Mouse (Mus musculus) G1E (cell line): ENCODE results near the gene 9130023H24Rik. TPM values are rescaled to one million over a fixed set of nuclear protein-coding genes. Genes with fewer than 3 reads are reported as not detected.

Experiments used
- ATAC-seq: 2 replicates; pipeline ENCODE4 v1.8.0; 2016; ENCODE audit warnings: mild to moderate bottlenecking; ENCODE audit not compliant: insufficient number of reproducible peaks, poor library complexity, low FRiP score, severe bottlenecking; ENCODE audit errors: extremely low read depth
- DNase-seq: peaks from one replicate; pipeline ENCODE4 v3.0.0; 2012; ENCODE audit warnings: low spot score
- H3K27me3 ChIP-seq: 2 replicates; pipeline ENCODE4 v1.6.1; 2012; ENCODE audit warnings: mild to moderate bottlenecking, low read length, inconsistent platforms; ENCODE audit not compliant: insufficient read depth
- H3K36me3 ChIP-seq: replicated peaks from 2 replicates; pipeline ENCODE3; 2012; ENCODE audit warnings: mild to moderate bottlenecking, inconsistent platforms
- H3K4me1 ChIP-seq: 2 replicates; pipeline ENCODE4 v1.6.1; 2012; ENCODE audit warnings: low read depth, low read length, inconsistent platforms, mixed read lengths; ENCODE audit not compliant: insufficient read depth
- H3K4me3 ChIP-seq: 2 replicates; pipeline ENCODE4 v1.5.1; 2012; ENCODE audit warnings: low read depth, mild to moderate bottlenecking, inconsistent platforms, low read length, moderate library complexity, mixed read lengths
- H3K9me3 ChIP-seq: replicated peaks from 2 replicates; pipeline ENCODE4 v1.6.1; 2012; ENCODE audit warnings: inconsistent platforms
- CTCF ChIP-seq: IDR thresholded peaks from 2 replicates; pipeline ENCODE4 v1.5.1; 2012; ENCODE audit warnings: low read depth, low read length, inconsistent platforms, mixed read lengths
- GATA1 ChIP-seq: IDR thresholded peaks from 2 replicates; pipeline ENCODE4 v1.6.1; 2012; ENCODE audit warnings: borderline replicate concordance, low read length, inconsistent platforms, mixed read lengths
- GATA2 ChIP-seq: IDR thresholded peaks from 2 replicates; pipeline ENCODE4 v1.6.1; 2012; ENCODE audit warnings: low read depth, low read length, inconsistent platforms, borderline replicate concordance
- POLR2AphosphoS5 ChIP-seq: IDR thresholded peaks from 2 replicates; pipeline ENCODE4 v1.6.1; 2012; ENCODE audit warnings: low read depth, low read length, inconsistent platforms; ENCODE audit not compliant: insufficient replicate concordance
- TAL1 ChIP-seq: conservative IDR thresholded peaks from 2 replicates; pipeline ENCODE4 v1.6.1; 2012; ENCODE audit warnings: low read depth, low read length, inconsistent platforms, mixed read lengths
- polyA plus RNA-seq: library from polyadenylated mRNA; stranded (reverse); fragments of >175 nt; gene quantifications from 2 replicates; pipeline ENCODE4 v1.2.3, GENCODE M21; 2012
- total RNA-seq, 2 experiments: library from RNA; stranded (forward) in 1 of 2; stranded (reverse) in 1 of 2; fragments of 200-1000 nt in 1 of 2; fragments of >200 nt in 1 of 2; fragmentation: Nextera tagmentation in 1 of 2; gene quantifications; 2 replicates each; pipeline ENCODE4 v1.2.3; 2014 to 2017

9130023H24Rik gene
- total and polyA plus RNA-seq, 3 experiments: 0.72 to 6.1 (median 5.5) TPM

DNA sequence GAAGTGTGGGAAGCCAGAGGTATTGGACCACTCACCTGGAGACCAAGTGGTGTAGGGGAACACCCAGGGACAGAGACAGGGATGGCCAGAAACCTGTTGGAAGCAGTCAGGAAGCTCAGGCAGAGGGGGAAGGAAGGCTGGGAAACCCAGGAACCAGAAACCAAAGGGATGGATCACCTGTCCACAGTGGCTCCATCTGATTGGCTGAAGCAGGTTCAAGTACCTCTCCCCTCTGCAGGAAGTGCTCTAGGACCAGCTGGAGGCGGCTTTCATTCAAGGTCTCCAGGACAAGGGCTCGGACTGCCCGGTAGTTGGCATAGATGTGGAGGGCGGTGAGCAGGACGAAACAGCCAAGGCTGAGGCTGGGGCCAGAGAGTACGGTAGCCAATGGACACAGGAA, 38.2 kb upstream of the 9130023H24Rik start:
- no peaks in the 10 kb centered on the region for H3K9me3 ChIP-seq
- H3K4me1 ChIP-seq: 0 out of 2 replicates have a peak, but pooled peaks cover 4% of the 10 kb centered on the region
- no peak overlapping the region for H3K4me3 ChIP-seq
- H3K36me3 ChIP-seq: peaks cover 96% of the 10 kb centered on the region
- DNase-seq (no peak), ATAC-seq (no peak)
- H3K27me3 ChIP-seq: no peaks in the 10 kb centered on the region
- TF ChIP-seq TAL1: no peak
- TF ChIP-seq GATA1: no peak
- TF ChIP-seq POLR2AphosphoS5: no peak
- TF ChIP-seq CTCF: no peak
- TF ChIP-seq GATA2: no peak

DNA sequence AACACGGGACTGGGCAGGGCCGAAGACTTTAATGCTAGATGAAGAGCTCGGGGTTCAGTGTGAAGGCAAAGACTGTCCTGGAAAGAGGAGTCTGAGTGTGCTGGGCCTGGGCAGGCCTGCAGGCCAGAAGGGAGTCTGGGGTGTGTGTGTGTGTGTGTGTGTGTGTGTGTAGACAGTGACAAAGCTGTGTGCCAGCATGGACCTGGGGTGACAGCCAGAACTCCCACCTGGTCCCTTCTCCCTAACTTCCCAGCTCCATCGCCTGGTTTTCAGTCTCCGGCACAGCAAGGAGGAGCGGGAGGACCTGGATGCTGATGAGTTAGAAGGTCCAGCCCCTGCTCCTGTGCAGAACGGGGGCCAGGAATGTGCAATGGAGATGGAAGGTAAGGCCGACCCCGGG, 33.7 kb upstream of the 9130023H24Rik start:
- H3K4me3 ChIP-seq: no peak overlapping the region
- peaks cover 10% of the 10 kb centered on the region for H3K4me1 ChIP-seq
- peaks cover 65% of the 10 kb centered on the region for H3K36me3 ChIP-seq
- no peak for ATAC-seq
- H3K9me3 ChIP-seq: no peaks in the 10 kb centered on the region
- no peak for DNase-seq
- TF ChIP-seq GATA2 (no peak), TAL1 (no peak), CTCF (no peak), POLR2AphosphoS5 (no peak), GATA1 (no peak)
- peaks cover 7% of the 10 kb centered on the region; the same call in 1 of the 2 replicates for H3K27me3 ChIP-seq

DNA sequence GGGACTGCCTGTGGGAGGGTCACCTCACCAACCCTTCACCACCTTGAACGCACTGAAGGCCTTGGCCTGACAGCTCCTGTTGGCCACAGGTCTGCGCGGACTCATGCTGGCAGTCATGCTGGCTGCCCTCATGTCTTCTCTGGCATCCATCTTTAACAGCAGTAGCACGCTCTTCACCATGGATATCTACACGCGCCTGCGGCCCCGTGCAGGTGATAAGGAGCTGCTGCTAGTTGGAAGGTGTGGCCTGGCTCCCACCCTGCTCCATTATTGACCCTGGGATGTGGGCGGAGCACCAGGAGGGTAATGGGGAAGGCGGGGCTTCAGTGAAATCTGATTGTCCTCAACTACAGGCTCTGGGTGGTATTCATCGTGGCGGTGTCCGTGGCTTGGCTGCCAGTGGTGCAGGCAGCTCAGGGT, 32.6 kb upstream of the 9130023H24Rik start:
- H3K9me3 ChIP-seq: no peaks in the 10 kb centered on the region
- peaks cover 14% of the 10 kb centered on the region for H3K27me3 ChIP-seq
- ATAC-seq (no peak), DNase-seq (no peak)
- peaks cover 10% of the 10 kb centered on the region for H3K4me1 ChIP-seq
- no peak overlapping the region for H3K4me3 ChIP-seq
- no peak for TF ChIP-seq CTCF
- no peak for TF ChIP-seq TAL1
- no peak for TF ChIP-seq POLR2AphosphoS5
- no peak for TF ChIP-seq GATA1
- TF ChIP-seq GATA2: no peak
- peaks cover 54% of the 10 kb centered on the region for H3K36me3 ChIP-seq

DNA sequence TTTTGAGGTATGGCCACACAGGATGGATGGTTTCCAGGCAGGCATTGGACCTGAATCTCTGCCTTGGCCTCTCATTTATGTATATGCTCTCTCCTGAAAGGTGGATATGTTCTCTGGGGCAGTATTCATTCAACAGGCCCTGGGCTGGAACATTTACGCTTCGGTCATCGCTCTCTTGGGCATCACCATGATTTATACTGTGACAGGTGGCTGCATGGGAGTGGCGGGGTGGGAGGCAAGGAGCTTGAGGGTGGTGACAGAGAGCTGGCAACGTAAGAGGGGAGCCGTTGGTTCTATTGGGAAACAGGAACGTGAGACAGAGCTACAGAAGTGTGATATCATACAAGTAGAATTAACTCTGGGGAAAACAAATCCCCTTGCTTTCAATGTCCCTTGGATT, 30.0 kb upstream of the 9130023H24Rik start:
- no peak for DNase-seq
- TF ChIP-seq CTCF (no peak), GATA1 (no peak), GATA2 (no peak), TAL1 (no peak), POLR2AphosphoS5 (no peak)

DNA sequence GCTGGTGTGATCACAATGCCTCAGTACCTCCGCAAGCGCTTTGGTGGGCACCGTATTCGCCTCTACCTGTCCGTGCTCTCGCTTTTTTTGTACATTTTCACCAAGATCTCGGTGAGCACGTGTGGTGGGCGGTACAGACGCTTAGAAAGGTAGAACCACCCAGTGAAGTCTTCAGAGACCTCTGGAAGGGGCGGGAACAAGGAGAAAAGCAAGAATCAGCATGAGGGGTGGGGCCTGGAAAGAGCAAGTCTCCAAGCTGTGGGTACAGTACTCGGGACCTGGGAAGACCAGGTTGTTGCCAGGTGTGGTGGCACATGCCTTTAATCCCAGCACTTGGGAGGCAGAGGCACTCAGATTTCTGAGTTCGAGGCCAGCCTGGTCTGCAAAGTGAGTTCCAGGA, 29.6 kb upstream of the 9130023H24Rik start:
- DNase-seq (no peak), ATAC-seq (no peak)
- peaks cover 24% of the 10 kb centered on the region for H3K36me3 ChIP-seq
- TF ChIP-seq GATA2: no peak
- no peak for TF ChIP-seq CTCF
- no peak for TF ChIP-seq TAL1
- TF ChIP-seq POLR2AphosphoS5: no peak
- no peaks in the 10 kb centered on the region for H3K9me3 ChIP-seq
- H3K27me3 ChIP-seq: peaks cover 23% of the 10 kb centered on the region
- H3K4me3 ChIP-seq: no peak overlapping the region
- peaks cover 6% of the 10 kb centered on the region for H3K4me1 ChIP-seq

More for the DNA sequence above, 30.0 kb upstream of the 9130023H24Rik start:
- Histone ChIP-seq H3K36me3 (peaks cover 28% of the 10 kb centered on the region), H3K27me3 (peaks cover 21% of the 10 kb centered on the region), H3K9me3 (no peaks in the 10 kb centered on the region), H3K4me3 (no peak overlapping the region), H3K4me1 (peaks cover 6% of the 10 kb centered on the region)
- no peak for ATAC-seq

DNA sequence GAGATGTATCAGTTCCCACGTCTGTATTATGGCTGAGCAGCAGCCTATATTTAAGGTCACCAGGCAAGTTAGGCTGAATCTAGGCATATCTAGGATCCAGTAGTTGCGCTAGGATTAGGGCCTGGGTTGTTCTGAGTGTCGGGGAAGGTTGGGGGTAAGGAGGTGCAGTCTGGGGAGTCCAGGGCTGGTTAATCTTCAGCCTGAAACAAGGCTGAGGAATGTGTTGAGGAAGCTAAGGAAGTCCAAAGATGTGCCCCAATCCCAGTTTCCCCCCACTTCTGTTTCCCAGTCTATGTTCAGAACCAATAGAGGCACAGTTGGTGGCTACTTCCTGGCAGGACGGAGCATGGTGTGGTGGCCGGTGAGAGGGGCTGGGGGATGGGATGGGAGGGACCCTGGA, 28.2 kb upstream of the 9130023H24Rik start:
- no peak for DNase-seq
- TF ChIP-seq GATA1 (no peak), CTCF (no peak)
- Histone ChIP-seq H3K4me1 (peaks cover 9% of the 10 kb centered on the region), H3K27me3 (peaks cover 23% of the 10 kb centered on the region), H3K9me3 (no peaks in the 10 kb centered on the region), H3K4me3 (no peak overlapping the region), H3K36me3 (peaks cover 11% of the 10 kb centered on the region)
- no peak for ATAC-seq

DNA sequence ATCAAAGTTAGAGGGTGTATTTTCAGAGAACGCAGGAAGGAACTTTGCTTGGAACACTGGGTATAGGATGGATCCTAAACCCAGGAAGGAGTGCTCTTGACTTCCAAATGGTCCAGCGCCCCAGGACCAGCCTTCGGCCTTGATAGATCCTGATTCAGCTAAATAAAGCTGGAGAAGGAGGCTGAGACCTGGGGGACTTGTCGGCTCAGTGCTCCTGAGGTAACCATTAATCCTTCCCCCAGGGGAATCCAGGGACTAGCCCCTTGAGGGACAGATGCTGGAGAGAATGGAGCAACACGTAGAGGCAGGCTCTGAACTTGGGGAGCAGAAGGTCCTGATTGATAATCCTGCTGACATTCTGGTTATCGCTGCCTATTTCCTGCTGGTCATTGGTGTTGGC, 27.6 kb upstream of the 9130023H24Rik start, which contains the start of gene Slc5a2:
Gene Slc5a2 (plus strand): TSS at position 247 of the 400 bp plus-strand sequence.
- TF ChIP-seq CTCF: no peak
- no peak for TF ChIP-seq GATA2
- TF ChIP-seq GATA1: no peak
- no peak for TF ChIP-seq POLR2AphosphoS5
- no peak for TF ChIP-seq TAL1
- no peak for DNase-seq
- Histone ChIP-seq H3K27me3 (peaks cover 23% of the 10 kb centered on the region), H3K4me3 (no peak within 1 kb of the TSS), H3K4me1 (peaks cover 6% of the 10 kb centered on the region), H3K9me3 (no peaks in the 10 kb centered on the region), H3K36me3 (peaks cover 4% of the 10 kb centered on the region)
- no peak for ATAC-seq
